Mouse (Mus musculus) myocyte (in vitro differentiated cells): ENCODE data around the gene Man2c1.

Experiments used
- CEBPB ChIP-seq: IDR thresholded peaks from 2 replicates; pipeline ENCODE4 v1.6.1; 2011; ENCODE audit warnings: mild to moderate bottlenecking, moderate library complexity; ENCODE audit not compliant: poor library complexity, insufficient read depth, severe bottlenecking
- E2F4 ChIP-seq: IDR thresholded peaks from one replicate; pipeline ENCODE4 v1.6.1; 2011; ENCODE audit warnings: mild to moderate bottlenecking, control low read depth, moderate library complexity; ENCODE audit not compliant: insufficient read depth
- MAX ChIP-seq: IDR thresholded peaks from one replicate; pipeline ENCODE4 v1.6.1; 2011; ENCODE audit warnings: low read depth, mild to moderate bottlenecking, control low read depth
- MYOG ChIP-seq, 3 experiments: IDR thresholded peaks; one replicate each; pipeline ENCODE4 v1.6.1; 2011; ENCODE audit warnings: control low read depth in 2 of 3, low read depth in 2 of 3, mild to moderate bottlenecking in 2 of 3; ENCODE audit not compliant: insufficient read length in 2 of 3, control insufficient read depth in 1 of 3, insufficient read depth in 1 of 3
- POLR2A ChIP-seq: IDR thresholded peaks from one replicate; pipeline ENCODE4 v1.6.1; 2011; ENCODE audit warnings: low read depth, mild to moderate bottlenecking, control low read depth, moderate library complexity; ENCODE audit not compliant: insufficient read length
- POLR2AphosphoS2 ChIP-seq: IDR thresholded peaks from one replicate; pipeline ENCODE4 v1.6.1; 2011; ENCODE audit warnings: low read depth, control low read depth; ENCODE audit not compliant: insufficient read length
- TCF12 ChIP-seq: IDR thresholded peaks from one replicate; pipeline ENCODE4 v1.6.1; 2011; ENCODE audit warnings: mild to moderate bottlenecking, control low read depth; ENCODE audit not compliant: poor library complexity, insufficient read depth, severe bottlenecking

GRCm38 (mm10) chr9:57150192-57150591 lies 19.7 kb downstream of the Man2c1 start:
- TF ChIP-seq E2F4 (no peak), MAX (no peak), TCF12 (no peak), POLR2AphosphoS2 (no peak), POLR2A (no peak), MYOG (IDR thresholded peaks at IDR 0.05; ENCODE audit: control insufficient read depth in 1 of 3, insufficient read depth in 1 of 3, insufficient read length in 2 of 3, low read depth in 2 of 3) (no peak), CEBPB (no peak)
